In the genomic region with DNA sequence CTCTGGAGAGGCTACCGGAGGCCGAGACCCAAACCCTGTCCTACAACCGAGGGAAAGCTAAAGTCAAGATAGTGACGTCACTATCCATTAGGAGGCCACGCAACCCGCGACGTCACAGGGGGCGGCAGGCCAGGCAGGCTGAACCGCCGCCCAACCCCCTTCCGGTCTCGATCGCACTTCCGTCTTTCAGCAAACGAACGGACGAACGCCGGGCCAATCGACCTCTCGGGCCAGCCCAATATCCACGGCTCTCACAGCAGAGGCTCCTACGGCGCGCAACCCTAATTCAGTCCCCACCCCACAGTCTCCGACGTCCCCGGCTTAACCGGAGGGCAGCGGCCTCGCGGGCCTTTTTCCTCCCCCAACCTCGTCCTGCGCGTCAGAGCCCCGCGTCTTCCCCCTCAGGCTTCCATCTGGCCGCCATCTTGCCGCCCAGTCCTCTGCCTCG, we compare ENCODE assay signal across 8 mouse cellular contexts. TPM values are rescaled to one million over a fixed set of nuclear protein-coding genes. Genes with fewer than 3 reads are reported as not detected.
A peak's percentile ranks its signal among the peaks of the same experiment; 100 is the strongest.
DNase-seq lines count a peak whose midpoint lies in the region; ATAC-seq lines count a peak whose summit lies in the region.

TSS of gene Gm10382 (plus strand) at position 192 of the 448 bp plus-strand sequence.

- H3K9ac ChIP-seq in hindbrain, embryonic 11.5 days (ENCODE audit: low read depth, low read length) = peak within 1 kb of the TSS; percentile 98

- peak; percentile 90 for DNase-seq in MN1 (ENCODE audit: low spot score)
- DNase-seq in cerebellum, adult 8-10 months = peak; percentile 76
- DNase-seq in hindbrain, embryonic 11.5 days (ENCODE audit: low spot score) = peak; percentile 86
- peak; percentile 80 to 83 for DNase-seq in layer of hippocampus, postnatal 10 days (ENCODE audit: low spot score in 2 of 2)
- peak; percentile 90 for DNase-seq in lung, postnatal 14 days
- DNase-seq in retina, embryonic 14.5 days (ENCODE audit: low spot score) = peak; percentile 81
- peak; percentile 81 to 86 for DNase-seq in thymus, postnatal 36 days

- H3K4me3 ChIP-seq in hindbrain, embryonic 11.5 days (ENCODE audit: low read depth, low read length) = peak within 1 kb of the TSS; percentile 100

- H3K36me3 ChIP-seq in hindbrain, embryonic 11.5 days (ENCODE audit: control insufficient read depth, insufficient read depth, low read length) = no peaks in the 10 kb centered on the region

- WGBS in hindbrain, embryonic 11.5 days = 3% methylated on average over 41 of the region's 41 CpGs

- peak within 1 kb of the TSS; percentile 93 for H3K27ac ChIP-seq in hindbrain, embryonic 11.5 days (ENCODE audit: low read depth, low read length)

- H3K27me3 ChIP-seq in hindbrain, embryonic 11.5 days (ENCODE audit: control insufficient read depth, insufficient read depth, low read length) = no peaks in the 10 kb centered on the region

- H3K4me2 ChIP-seq in hindbrain, embryonic 11.5 days (replicated peaks; ENCODE audit: low read depth, low read length) = peak within 1 kb of the TSS; percentile 91

- no peaks in the 10 kb centered on the region for H3K9me3 ChIP-seq in hindbrain, embryonic 11.5 days (ENCODE audit: control insufficient read depth, low read length)

- peaks cover 12% of the 10 kb centered on the region for H3K4me1 ChIP-seq in hindbrain, embryonic 11.5 days (replicated peaks; ENCODE audit: control insufficient read depth, insufficient read depth, low read length)

- peak; percentile 14; the same call in 1 of the 2 replicates for ATAC-seq in frontal cortex, adult (ENCODE audit: low TSS enrichment)
- peak; percentile 12 for ATAC-seq in hindbrain, embryonic 11.5 days (ENCODE audit: low FRiP score)

RNA-seq across cellular contexts. Expression of gene Gm10382, which starts in this region (rescaled TPM):
- polyA plus RNA-seq in hindbrain, embryonic 11.5 days (2014; fragmentation: Nextera tagmentation; extraction: Ambion mirVana) = 0.59 TPM in 1 of 2 replicates, not detected in the other
- under 1 TPM in 1 of 2 experiments, not detected in 1; 0.27 TPM for total RNA-seq in layer of hippocampus, postnatal 10 days (2021)

Comparison
In these comparisons a context has a peak if more than half of its experiments do, and no peak if none do; other contexts are left out.
1. Peak in every context shown above with its lines: DNase-seq, ATAC-seq, H3K4me3 ChIP-seq and H3K27ac ChIP-seq.
2. Peak in DNase-seq, ATAC-seq, H3K4me3 ChIP-seq, H3K27ac ChIP-seq, H3K9ac ChIP-seq and H3K4me2 ChIP-seq in hindbrain, embryonic 11.5 days; RNA of the gene not detected or under 1 TPM.
3. Peak in DNase-seq in layer of hippocampus, postnatal 10 days; RNA of the gene not detected or under 1 TPM.